Mouse (Mus musculus) MEL (cell line): ENCODE results near the gene Spag5. TPM values are rescaled to one million over a fixed set of nuclear protein-coding genes. Genes with fewer than 3 reads are reported as not detected.

Experiments used
- DNase-seq: peaks from one replicate; pipeline ENCODE4 v3.0.0; 2011; ENCODE audit warnings: low read depth, low spot score
- H3K27ac ChIP-seq: 2 replicates; pipeline ENCODE4 v1.5.1; 2012; ENCODE audit warnings: low read depth, mild to moderate bottlenecking, control low read depth, low read length, moderate library complexity; ENCODE audit not compliant: control insufficient read depth
- H3K27me3 ChIP-seq, 2 experiments: fragments of 150-350 bp in 1 of 2; sonication (generic) in 1 of 2; 2 replicates each; pipeline ENCODE4 v1.6.1; 2012; ENCODE audit warnings: low read length in 2 of 2, mild to moderate bottlenecking in 2 of 2, improper control_type of control experiment in 1 of 2, moderate library complexity in 1 of 2; ENCODE audit not compliant: insufficient read depth in 2 of 2, control insufficient read depth in 1 of 2
- H3K36me3 ChIP-seq, 2 experiments: 2 replicates each; pipeline ENCODE4 v1.6.1; 2012 to 2014; ENCODE audit warnings: low read length in 2 of 2, improper control_type of control experiment in 1 of 2, inconsistent platforms in 1 of 2, mild to moderate bottlenecking in 1 of 2; ENCODE audit not compliant: insufficient read depth in 2 of 2, control insufficient read depth in 1 of 2
- H3K4me1 ChIP-seq, 2 experiments: fragments of 150-350 bp in 1 of 2; sonication (generic) in 1 of 2; 2 replicates each; pipeline ENCODE4 v1.6.1; 2012; ENCODE audit warnings: low read length in 2 of 2, improper control_type of control experiment in 1 of 2, mild to moderate bottlenecking in 1 of 2; ENCODE audit not compliant: insufficient read depth in 2 of 2, control insufficient read depth in 1 of 2
- H3K4me3 ChIP-seq, 2 experiments: fragments of 150-350 bp in 1 of 2; sonication (generic) in 1 of 2; 2 replicates each; pipeline ENCODE4 v1.5.1; 2012; ENCODE audit warnings: low read depth in 2 of 2, low read length in 2 of 2, mild to moderate bottlenecking in 2 of 2, moderate library complexity in 2 of 2, control low read depth in 1 of 2, improper control_type of control experiment in 1 of 2; ENCODE audit not compliant: control insufficient read depth in 1 of 2, insufficient read depth in 1 of 2
- H3K79me2 ChIP-seq: 2 replicates; pipeline ENCODE4 v1.6.1; 2012; ENCODE audit warnings: mild to moderate bottlenecking, low read length, moderate library complexity; ENCODE audit not compliant: control insufficient read depth, poor library complexity, insufficient read depth
- H3K9ac ChIP-seq: 2 replicates; pipeline ENCODE4 v1.6.1; 2012; ENCODE audit warnings: low read depth, mild to moderate bottlenecking, control low read depth, low read length, moderate library complexity; ENCODE audit not compliant: control insufficient read depth, poor library complexity, severe bottlenecking
- H3K9me3 ChIP-seq: fragments of 150-350 bp; sonication (generic); replicated peaks from 2 replicates; pipeline ENCODE4 v1.6.1; 2012; ENCODE audit warnings: mild to moderate bottlenecking, low read length, improper control_type of control experiment, moderate library complexity; ENCODE audit not compliant: insufficient read depth
- CTCF ChIP-seq, 3 experiments: IDR thresholded peaks in 2 of 3; conservative IDR thresholded peaks in 1 of 3; 2 replicates each; pipeline ENCODE4 v1.5.1; 2011 to 2012; ENCODE audit warnings: low read length in 3 of 3, low read depth in 2 of 3, mild to moderate bottlenecking in 2 of 3, improper control_type of control experiment in 1 of 3, inconsistent platforms in 1 of 3, mixed read lengths in 1 of 3, moderate library complexity in 1 of 3; ENCODE audit not compliant: control insufficient read depth in 1 of 3, insufficient read depth in 1 of 3, poor library complexity in 1 of 3, severe bottlenecking in 1 of 3
- ELF1 ChIP-seq: IDR thresholded peaks from 2 replicates; pipeline ENCODE4 v1.6.1; 2014; ENCODE audit warnings: low read depth, mild to moderate bottlenecking, inconsistent platforms, low read length, improper control_type of control experiment, moderate library complexity
- MAZ ChIP-seq: IDR thresholded peaks from 2 replicates; pipeline ENCODE4 v1.6.1; 2012; ENCODE audit warnings: low read depth, mild to moderate bottlenecking, inconsistent platforms, low read length, improper control_type of control experiment
- MEF2A ChIP-seq: IDR thresholded peaks from 2 replicates; pipeline ENCODE4 v1.6.1; 2014; ENCODE audit warnings: low read depth, mild to moderate bottlenecking, inconsistent platforms, low read length, improper control_type of control experiment; ENCODE audit not compliant: poor library complexity, insufficient replicate concordance, severe bottlenecking; ENCODE audit errors: extremely low read depth
- MYB ChIP-seq: IDR thresholded peaks from 2 replicates; pipeline ENCODE4 v1.6.1; 2011; ENCODE audit warnings: mild to moderate bottlenecking, low read depth, low read length, improper control_type of control experiment
- NELFE ChIP-seq: IDR thresholded peaks from 2 replicates; pipeline ENCODE4 v1.6.1; 2011; ENCODE audit warnings: low read depth, low read length, improper control_type of control experiment
- RAD21 ChIP-seq: IDR thresholded peaks from 2 replicates; pipeline ENCODE4 v1.6.1; 2011; ENCODE audit warnings: mild to moderate bottlenecking, low read depth, low read length, improper control_type of control experiment
- SIN3A ChIP-seq: IDR thresholded peaks from 2 replicates; pipeline ENCODE4 v1.6.1; 2012; ENCODE audit warnings: low read length, improper control_type of control experiment, inconsistent platforms
- SMC3 ChIP-seq: IDR thresholded peaks from 2 replicates; pipeline ENCODE4 v1.6.1; 2011; ENCODE audit warnings: low read depth, low read length, improper control_type of control experiment
- TBP ChIP-seq: IDR thresholded peaks from 2 replicates; pipeline ENCODE4 v1.8.0; 2011; ENCODE audit warnings: low read depth, low read length, improper control_type of control experiment
- UBTF ChIP-seq: IDR thresholded peaks from 2 replicates; pipeline ENCODE4 v1.6.1; 2012; ENCODE audit warnings: low read depth, mild to moderate bottlenecking, inconsistent platforms, low read length, improper control_type of control experiment, moderate library complexity, borderline replicate concordance; ENCODE audit not compliant: insufficient read depth
- USF2 ChIP-seq, 2 experiments: IDR thresholded peaks; 2 replicates each; pipeline ENCODE4 v1.6.1; 2011 to 2012; ENCODE audit warnings: improper control_type of control experiment in 2 of 2, low read length in 2 of 2, borderline replicate concordance in 1 of 2, inconsistent platforms in 1 of 2, low read depth in 1 of 2, mild to moderate bottlenecking in 1 of 2; ENCODE audit not compliant: insufficient read depth in 1 of 2
- ZMIZ1 ChIP-seq: IDR thresholded peaks from 2 replicates; pipeline ENCODE4 v1.6.1; 2012; ENCODE audit warnings: low read depth, mild to moderate bottlenecking, inconsistent platforms, low read length, improper control_type of control experiment, moderate library complexity
- polyA plus RNA-seq, 2 experiments: library from polyadenylated mRNA; stranded (reverse) in 1 of 2; unstranded in 1 of 2; fragments of >175 nt in 1 of 2; fragments of >200 nt in 1 of 2; gene quantifications; 2 replicates each; pipeline versions ENCODE4 v1.2.1 to v1.2.4; 2012; ENCODE audit warnings: low replicate concordance in 2 of 2, low read depth in 1 of 2; ENCODE audit not compliant: insufficient read length in 2 of 2, insufficient read depth in 1 of 2, missing spikeins in 1 of 2
- total RNA-seq: library from RNA; depleted of rRNA; stranded (reverse); fragments of 300-350 nt; gene quantifications from 2 replicates; pipeline ENCODE4 v1.2.3, GENCODE M21; 2012

Spag5 gene
- total and polyA plus RNA-seq, 3 experiments, result 40.1 to 274 (median 77.5) TPM

DNA sequence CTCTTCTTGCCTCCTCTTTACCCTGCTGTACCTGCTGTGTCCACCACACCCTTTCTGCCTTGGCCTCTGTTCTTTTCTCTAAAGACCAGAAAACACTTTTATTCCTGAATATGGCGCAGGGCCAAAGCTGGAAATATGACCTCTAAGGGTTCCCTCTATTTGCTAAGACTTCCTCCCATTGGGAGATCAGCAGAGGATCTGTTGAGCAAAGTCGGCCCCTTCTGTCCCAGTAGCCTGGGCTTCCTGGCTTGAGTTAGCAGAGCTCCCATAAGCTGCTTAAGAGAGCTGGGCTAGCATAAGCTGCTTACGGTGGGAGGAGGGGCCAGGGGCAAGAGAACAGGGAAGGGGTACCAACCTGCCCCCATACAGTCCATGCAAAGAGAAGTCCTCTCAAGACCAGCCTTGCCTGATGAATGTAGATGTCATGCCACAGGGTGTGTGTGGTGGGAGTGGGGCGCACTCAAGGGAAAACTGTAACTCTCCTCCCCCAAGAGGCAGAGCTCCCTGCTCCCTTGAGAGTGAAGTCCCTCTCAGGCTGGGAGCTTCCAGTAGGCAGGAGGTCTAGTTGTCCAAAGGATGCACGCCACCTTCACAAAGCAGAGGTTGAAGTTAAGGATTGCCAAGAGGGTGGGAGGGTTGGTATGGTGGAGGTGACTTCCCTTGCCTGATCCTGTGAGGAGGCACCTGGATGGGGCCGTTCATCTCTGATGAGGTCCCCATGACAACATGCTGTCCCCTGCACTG, 45.2 kb downstream of the Spag5 start:
- DNase-seq, result peak; percentile 24
- TF ChIP-seq MYB (no peak), SIN3A (peak; percentile 2; the same call in 1 of the 2 replicates)
- H3K27me3 ChIP-seq, result no peaks in the 10 kb centered on the region
- peak overlapping the region; percentile 56 for H3K27ac ChIP-seq
- no peaks in the 10 kb centered on the region for H3K9me3 ChIP-seq
- H3K4me1 ChIP-seq, result peaks cover 13 to 25% of the 10 kb centered on the region in 2 experiments
- peak overlapping the region in 1 of 2 experiments; percentile 6; a peak in 1 of 4 replicates for H3K4me3 ChIP-seq
- peaks cover 0 to 21% of the 10 kb centered on the region in 2 experiments; a peak in 2 of 4 replicates for H3K36me3 ChIP-seq
- H3K9ac ChIP-seq, result peak overlapping the region; percentile 19; the same call in 1 of the 2 replicates
- H3K79me2 ChIP-seq, result peaks cover 9% of the 10 kb centered on the region

DNA sequence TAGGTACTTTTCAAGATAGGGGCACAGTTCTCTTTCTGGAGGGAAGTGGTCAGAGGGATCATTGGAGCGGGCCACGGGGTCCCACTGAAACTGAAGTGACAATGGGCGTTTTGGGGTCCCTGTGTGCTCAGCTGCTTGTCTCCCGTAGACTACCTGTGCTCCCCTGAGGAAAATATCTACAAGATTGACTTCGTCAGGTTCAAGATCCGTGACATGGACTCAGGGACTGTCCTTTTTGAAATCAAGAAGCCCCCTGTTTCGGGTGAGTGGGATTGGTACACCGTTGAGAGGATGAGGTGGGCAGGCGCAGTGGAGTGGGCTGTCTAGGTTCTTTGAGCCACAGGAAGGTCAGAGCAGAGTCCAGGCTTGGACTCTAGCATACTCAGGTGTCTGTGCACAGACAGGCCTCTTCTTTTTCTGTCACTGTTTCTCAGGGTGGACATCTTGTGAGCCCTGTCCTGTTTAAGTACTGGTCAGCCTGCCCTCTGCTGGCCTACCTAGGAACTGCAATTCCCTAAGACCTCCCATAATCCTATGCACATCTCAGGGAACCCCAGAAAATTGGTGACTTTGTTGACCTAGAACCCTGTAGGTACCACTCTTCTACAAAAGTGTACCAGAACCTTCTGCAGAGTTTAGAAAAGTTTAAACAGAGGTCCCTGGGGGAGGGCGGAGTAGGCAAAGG, 45.9 kb downstream of the Spag5 start:
- Histone ChIP-seq H3K79me2 (peaks cover 9% of the 10 kb centered on the region), H3K36me3 (peaks cover 0 to 21% of the 10 kb centered on the region in 2 experiments; a peak in 2 of 4 replicates), H3K27ac (no peak overlapping the region), H3K9ac (no peak overlapping the region), H3K9me3 (no peaks in the 10 kb centered on the region), H3K4me3 (no peak overlapping the region), H3K4me1 (peaks cover 13 to 25% of the 10 kb centered on the region in 2 experiments), H3K27me3 (no peaks in the 10 kb centered on the region)
- peak; percentile 87 for DNase-seq
- TF ChIP-seq RAD21 (peak; percentile 49), TBP (no peak), NELFE (no peak), CTCF (IDR thresholded peaks at IDR 0.05 in 2 of 3, conservative IDR thresholded peaks at IDR 0.05 in 1 of 3; ENCODE audit: control insufficient read depth in 1 of 3, insufficient read depth in 1 of 3, low read depth in 2 of 3, low read length in 3 of 3, poor library complexity in 1 of 3, severe bottlenecking in 1 of 3) (peak; percentile 86 to 98 (median 92)), ELF1 (no peak), MAZ (no peak), SMC3 (peak; percentile 68), MEF2A (no peak), UBTF (no peak), ZMIZ1 (no peak), USF2 (IDR thresholded peaks at IDR 0.05; ENCODE audit: borderline replicate concordance in 1 of 2, insufficient read depth in 1 of 2, low read depth in 1 of 2, low read length in 2 of 2) (no peak)
